Mouse (Mus musculus) forebrain, embryonic 13.5 days (tissue): ENCODE measurements around the gene Teddm2. TPM values are rescaled to one million over a fixed set of nuclear protein-coding genes. Genes with fewer than 3 reads are reported as not detected.
"Not testable (repeated sequence)": the region's sequence is repeated elsewhere in the genome, so short reads cannot be mapped to it uniquely, and the experiment has no call there.

Source experiments
- ATAC-seq: fragments of 200-750 bp; cut with Nextera tagmentation; 2 replicates; pipeline ENCODE4 v1.8.0; 2017
- H3K27ac ChIP-seq: fragments of 300-500 bp; sonication (generic); 2 replicates; pipeline ENCODE4 v1.5.1; 2015; ENCODE audit warnings: inconsistent platforms, mild to moderate bottlenecking, moderate library complexity
- H3K27me3 ChIP-seq: fragments of 300-500 bp; sonication (generic); 2 replicates; pipeline ENCODE4 v1.6.1; 2015; ENCODE audit warnings: mild to moderate bottlenecking, inconsistent platforms
- H3K36me3 ChIP-seq: fragments of 300-500 bp; sonication (generic); 2 replicates; pipeline ENCODE4 v1.6.1; 2015; ENCODE audit warnings: mild to moderate bottlenecking, inconsistent platforms; ENCODE audit not compliant: poor library complexity, severe bottlenecking
- H3K4me1 ChIP-seq: fragments of 300-500 bp; sonication (generic); 2 replicates; pipeline ENCODE4 v1.6.1; 2015; ENCODE audit warnings: inconsistent platforms
- H3K4me2 ChIP-seq: fragments of 300-500 bp; sonication (generic); 2 replicates; pipeline ENCODE4 v1.6.1; 2015; ENCODE audit warnings: inconsistent platforms, mild to moderate bottlenecking, moderate library complexity
- H3K4me3 ChIP-seq: fragments of 300-500 bp; sonication (generic); 2 replicates; pipeline ENCODE4 v1.5.1; 2015; ENCODE audit warnings: mild to moderate bottlenecking, inconsistent platforms
- H3K9ac ChIP-seq: fragments of 300-500 bp; sonication (generic); 2 replicates; pipeline ENCODE4 v1.6.1; 2015; ENCODE audit warnings: mild to moderate bottlenecking, inconsistent platforms
- H3K9me3 ChIP-seq: fragments of 300-500 bp; sonication (generic); replicated peaks from 2 replicates; pipeline ENCODE4 v1.6.1; 2016; ENCODE audit warnings: inconsistent platforms
- WGBS: fragments of 180-500 bp; shearing (Covaris S2); methylation state at CpG from one replicate; pipeline ENCODE4 v1.1.7; 2015; 5-methylcytosine and 5-hydroxymethylcytosine counted together
- polyA plus RNA-seq: library from polyadenylated mRNA; unstranded; fragments of >200 nt; fragmentation: Nextera tagmentation; extraction: Ambion mirVana; gene quantifications from 2 replicates; pipeline ENCODE4 v1.2.1, GENCODE M21; 2015

Gene Teddm2
- polyA plus RNA-seq, 1 experiment from 2014 or later = 1.0 TPM

DNA sequence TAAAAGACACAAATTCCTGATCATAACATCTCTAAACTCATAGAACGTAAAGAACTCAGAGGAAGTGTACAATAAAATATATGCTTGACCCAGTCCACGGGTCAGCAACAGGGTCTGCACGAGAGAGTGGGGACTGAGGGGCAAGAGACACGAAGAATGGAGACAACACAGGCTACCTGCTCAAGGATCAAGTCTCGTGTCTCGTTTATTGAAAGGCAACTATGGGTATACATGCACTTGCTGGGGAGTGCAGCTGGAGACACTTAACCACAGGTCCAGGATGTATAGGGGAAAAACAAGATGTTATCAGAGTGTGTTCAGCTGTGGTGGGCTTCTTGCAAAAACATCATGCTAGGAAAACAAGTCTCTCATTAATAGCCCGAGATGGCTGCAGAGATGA lies 47.3 kb downstream of the Teddm2 start:
- H3K4me1 ChIP-seq, H3K9me3 ChIP-seq, H3K4me3 ChIP-seq, H3K27ac ChIP-seq, ATAC-seq, H3K4me2 ChIP-seq, H3K9ac ChIP-seq, H3K36me3 ChIP-seq, H3K27me3 ChIP-seq: not testable (repeated sequence)
- 86% methylated on average over 7 of the region's 7 CpGs for WGBS

DNA sequence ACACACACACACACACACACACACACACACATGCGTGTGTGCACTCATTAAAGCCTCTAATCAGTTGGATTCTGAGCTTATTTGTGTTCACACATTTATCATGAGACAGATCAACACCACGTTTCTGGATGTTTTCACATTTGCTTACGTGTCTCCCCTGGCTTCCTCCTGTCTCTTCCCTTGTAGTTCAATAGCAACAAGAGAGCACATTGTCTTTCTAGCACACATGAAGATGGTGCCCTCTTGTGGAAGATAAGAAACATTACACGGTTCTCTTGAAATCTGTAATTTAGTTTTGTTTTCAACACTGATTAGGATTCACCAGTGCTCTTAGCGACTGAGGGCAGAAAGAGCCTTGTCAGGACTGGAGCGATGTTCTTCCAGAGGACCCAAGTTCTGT lies 53.2 kb downstream of the Teddm2 start:
- H3K36me3 ChIP-seq = no peaks in the 10 kb centered on the region
- H3K27me3 ChIP-seq = no peaks in the 10 kb centered on the region
- no peak overlapping the region for H3K4me2 ChIP-seq
- no peak overlapping the region for H3K4me3 ChIP-seq
- no peaks in the 10 kb centered on the region for H3K4me1 ChIP-seq
- WGBS = 31% methylated on average over 6 of the region's 6 CpGs
- no peak overlapping the region for H3K9ac ChIP-seq
- H3K27ac ChIP-seq = no peak overlapping the region
- ATAC-seq = peak; percentile 55; the same call in 1 of the 2 replicates
- no peaks in the 10 kb centered on the region for H3K9me3 ChIP-seq

DNA sequence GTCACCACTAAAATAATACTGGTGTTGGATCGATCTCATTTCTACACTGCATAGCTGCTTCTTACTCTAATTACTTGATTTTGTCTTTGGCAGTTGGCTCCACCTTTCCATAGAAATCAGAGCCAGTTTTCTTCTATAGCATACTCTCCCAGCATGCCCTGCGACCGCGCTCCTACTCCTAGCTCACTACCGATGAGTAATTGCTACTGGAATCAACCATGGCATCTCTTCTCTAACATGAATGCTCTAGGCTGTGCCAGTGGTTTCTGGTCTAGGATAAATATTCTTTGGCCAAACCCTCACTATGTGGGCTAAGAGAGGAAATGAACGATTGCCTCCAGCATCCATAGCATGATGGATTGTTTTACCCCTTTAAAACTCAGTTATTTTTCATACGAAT lies 53.6 kb downstream of the Teddm2 start:
- H3K27ac ChIP-seq = no peak overlapping the region
- H3K9ac ChIP-seq = no peak overlapping the region
- no peaks in the 10 kb centered on the region for H3K9me3 ChIP-seq
- H3K4me1 ChIP-seq = no peaks in the 10 kb centered on the region
- no peak overlapping the region for H3K4me2 ChIP-seq
- no peaks in the 10 kb centered on the region for H3K36me3 ChIP-seq
- no peaks in the 10 kb centered on the region for H3K27me3 ChIP-seq
- no peak overlapping the region for H3K4me3 ChIP-seq
- 93% methylated on average over 7 of the region's 7 CpGs for WGBS
- ATAC-seq = no peak

DNA sequence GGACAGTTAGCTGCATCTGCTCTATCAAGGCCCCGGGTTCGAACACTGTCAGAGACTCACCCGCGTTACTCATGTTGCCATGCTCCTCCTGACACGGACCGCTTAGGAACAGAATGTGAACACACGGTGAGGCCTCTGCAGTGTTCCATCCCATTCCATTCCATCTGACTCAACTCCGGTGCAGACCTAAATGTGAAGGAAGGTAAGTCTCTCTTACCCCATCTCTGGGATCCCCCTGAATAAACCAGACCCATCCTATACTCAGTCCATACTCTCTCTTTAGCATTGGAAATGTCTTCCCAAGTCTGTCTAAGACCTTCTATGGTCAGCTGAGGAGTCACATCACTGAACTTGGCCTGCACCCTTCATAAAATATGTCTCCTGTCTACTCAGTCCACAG lies 56.0 kb downstream of the Teddm2 start, which contains the start of gene Rgsl1:
TSS of gene Rgsl1 (minus strand) at position 101 of the 400 bp plus-strand sequence.
- Histone ChIP-seq H3K36me3 (no peaks in the 10 kb centered on the region), H3K27ac (no peak within 1 kb of the TSS), H3K9ac (no peak within 1 kb of the TSS), H3K9me3 (no peaks in the 10 kb centered on the region), H3K4me3 (no peak within 1 kb of the TSS), H3K4me1 (no peaks in the 10 kb centered on the region), H3K4me2 (no peak within 1 kb of the TSS), H3K27me3 (no peaks in the 10 kb centered on the region)
- no peak for ATAC-seq
- WGBS = 99% methylated on average over 8 of the region's 8 CpGs

DNA sequence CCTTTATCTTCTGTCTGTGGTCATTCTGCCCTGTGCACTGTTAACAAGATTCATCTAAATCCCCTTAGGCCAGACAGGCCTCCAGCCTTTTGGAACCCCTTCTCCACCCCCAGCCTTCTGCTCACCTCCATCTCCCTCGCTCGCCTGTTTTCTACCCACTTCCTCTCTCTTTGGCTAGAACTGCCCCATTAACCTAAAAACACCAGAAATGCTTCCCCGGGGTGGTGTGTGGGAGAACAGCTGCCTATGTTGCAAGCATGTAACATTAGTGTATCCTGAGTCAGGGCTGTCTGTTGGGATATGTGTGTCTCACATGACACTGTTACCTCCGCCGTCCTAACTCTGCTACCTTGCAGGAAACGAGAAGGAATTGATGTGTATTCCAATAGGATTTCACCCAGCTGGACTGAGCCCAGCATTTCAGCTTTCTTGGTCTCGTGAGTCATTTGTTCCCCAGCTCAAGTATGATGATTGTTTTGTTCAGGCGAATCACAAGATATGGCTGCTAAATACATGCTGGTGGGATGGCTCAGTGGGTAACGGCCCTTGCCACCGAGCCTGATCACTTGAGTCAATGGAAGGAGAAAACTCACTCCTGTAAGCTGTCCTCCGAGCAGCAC lies 57.8 kb downstream of the Teddm2 start:
- no peak overlapping the region for H3K4me3 ChIP-seq
- no peak overlapping the region for H3K9ac ChIP-seq
- H3K36me3 ChIP-seq = no peaks in the 10 kb centered on the region
- H3K27me3 ChIP-seq = no peaks in the 10 kb centered on the region
- 92% methylated on average over 11 of the region's 11 CpGs for WGBS
- no peaks in the 10 kb centered on the region for H3K4me1 ChIP-seq
- H3K4me2 ChIP-seq = no peak overlapping the region
- no peaks in the 10 kb centered on the region for H3K9me3 ChIP-seq
- no peak for ATAC-seq
- H3K27ac ChIP-seq = no peak overlapping the region

DNA sequence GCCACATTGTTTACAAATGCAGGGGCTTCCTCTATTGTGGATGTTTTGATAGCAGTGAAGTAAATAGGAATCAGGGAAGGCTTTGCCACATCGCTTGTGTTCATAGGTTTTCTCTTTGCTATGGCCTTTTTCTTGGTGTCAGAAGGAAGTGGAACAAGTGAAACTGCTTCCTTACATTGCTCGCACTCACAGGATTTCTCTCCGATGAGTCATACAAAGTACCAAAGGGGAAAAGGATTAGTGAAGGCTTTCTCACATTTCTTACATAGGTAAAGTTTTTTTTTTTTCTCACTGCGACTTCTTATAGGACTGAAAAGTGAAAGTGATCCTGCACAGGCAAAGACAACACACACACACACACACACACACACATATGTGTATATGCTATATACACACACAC lies 64.0 kb downstream of the Teddm2 start:
- Histone ChIP-seq H3K27ac (no peak overlapping the region), H3K36me3 (no peaks in the 10 kb centered on the region), H3K4me1 (no peaks in the 10 kb centered on the region), H3K4me3 (no peak overlapping the region), H3K9ac (no peak overlapping the region), H3K27me3 (no peaks in the 10 kb centered on the region), H3K9me3 (no peaks in the 10 kb centered on the region), H3K4me2 (no peak overlapping the region)
- 93% methylated on average over 4 of the region's 4 CpGs for WGBS
- ATAC-seq = no peak

DNA sequence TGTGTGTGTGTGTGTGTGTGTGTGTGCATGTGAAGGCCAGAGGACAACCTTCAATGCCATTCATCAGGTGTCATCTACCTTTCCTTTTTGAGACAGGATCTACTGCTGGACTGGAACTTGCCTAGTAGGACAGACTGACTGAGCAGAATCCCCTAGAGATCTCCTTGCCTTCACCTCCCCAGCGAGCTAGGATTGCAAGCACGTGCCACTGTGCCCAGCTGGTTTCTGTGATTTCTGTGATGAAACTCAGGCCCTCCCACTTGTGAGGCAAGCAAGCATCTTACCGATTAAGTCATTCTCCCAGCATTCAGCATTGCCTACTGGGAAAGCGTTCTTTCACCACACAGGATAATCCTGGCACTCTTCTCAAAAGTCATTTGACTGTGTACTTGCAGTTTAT lies 69.3 kb downstream of the Teddm2 start:
- H3K36me3 ChIP-seq = no peaks in the 10 kb centered on the region
- H3K4me3 ChIP-seq = no peak overlapping the region
- no peaks in the 10 kb centered on the region for H3K4me1 ChIP-seq
- no peak overlapping the region for H3K9ac ChIP-seq
- H3K9me3 ChIP-seq = no peaks in the 10 kb centered on the region
- no peak for ATAC-seq
- WGBS = 83% methylated on average over 4 of the region's 4 CpGs
- H3K27ac ChIP-seq = no peak overlapping the region
- H3K4me2 ChIP-seq = no peak overlapping the region
- no peaks in the 10 kb centered on the region for H3K27me3 ChIP-seq

DNA sequence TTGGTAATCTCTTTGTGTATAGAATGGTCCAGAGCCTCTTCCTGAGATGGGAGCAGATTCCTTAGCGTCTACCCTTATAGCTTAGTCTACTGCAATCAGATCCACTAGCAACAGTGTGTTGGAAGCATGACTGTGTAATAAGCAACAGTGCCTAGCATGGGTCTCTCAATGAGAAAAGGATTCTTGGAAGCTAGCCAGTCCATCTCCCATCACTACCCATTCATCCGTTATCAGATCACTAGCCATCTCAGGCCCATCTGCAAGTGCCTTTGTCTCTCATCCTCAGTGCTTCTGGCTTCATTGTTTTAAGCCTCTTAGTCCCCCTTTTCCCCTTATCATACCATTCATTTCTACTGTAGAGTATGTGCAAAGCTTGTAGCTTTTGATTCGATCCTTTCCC lies 79.8 kb downstream of the Teddm2 start:
- no peaks in the 10 kb centered on the region for H3K4me1 ChIP-seq
- H3K4me2 ChIP-seq = no peak overlapping the region
- WGBS = 72% methylated on average over 3 of the region's 3 CpGs
- H3K9me3 ChIP-seq = 0 out of 2 replicates have a peak, but pooled peaks cover 5% of the 10 kb centered on the region
- no peak overlapping the region for H3K4me3 ChIP-seq
- H3K36me3 ChIP-seq = no peaks in the 10 kb centered on the region
- no peak overlapping the region for H3K27ac ChIP-seq
- no peaks in the 10 kb centered on the region for H3K27me3 ChIP-seq
- ATAC-seq = no peak
- no peak overlapping the region for H3K9ac ChIP-seq

DNA sequence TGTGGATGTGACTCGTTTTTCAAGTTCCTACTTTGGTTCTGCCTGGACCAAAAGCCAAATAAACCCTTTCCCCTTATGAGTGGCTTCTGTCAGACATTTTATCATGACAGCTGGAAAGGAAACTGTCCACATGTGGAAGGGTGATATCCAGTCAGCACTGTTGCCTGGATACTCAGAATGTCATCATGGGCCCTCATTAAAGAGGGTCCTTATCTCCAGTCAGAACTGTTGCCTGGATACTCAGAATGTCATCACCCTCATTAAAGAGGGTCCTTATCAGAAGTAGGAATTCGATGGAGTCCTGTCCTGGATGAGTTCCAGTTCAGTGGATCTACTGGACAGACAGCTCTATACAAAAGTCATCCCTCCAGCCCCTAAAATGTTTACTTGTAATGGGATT lies 85.8 kb downstream of the Teddm2 start:
- 59% methylated on average over 2 of the region's 2 CpGs for WGBS
- ATAC-seq = no peak
- Histone ChIP-seq H3K4me1 (no peaks in the 10 kb centered on the region), H3K27ac (no peak overlapping the region), H3K4me2 (no peak overlapping the region), H3K4me3 (no peak overlapping the region), H3K9me3 (0 out of 2 replicates have a peak, but pooled peaks cover 7% of the 10 kb centered on the region), H3K9ac (no peak overlapping the region), H3K27me3 (no peaks in the 10 kb centered on the region), H3K36me3 (no peaks in the 10 kb centered on the region)

DNA sequence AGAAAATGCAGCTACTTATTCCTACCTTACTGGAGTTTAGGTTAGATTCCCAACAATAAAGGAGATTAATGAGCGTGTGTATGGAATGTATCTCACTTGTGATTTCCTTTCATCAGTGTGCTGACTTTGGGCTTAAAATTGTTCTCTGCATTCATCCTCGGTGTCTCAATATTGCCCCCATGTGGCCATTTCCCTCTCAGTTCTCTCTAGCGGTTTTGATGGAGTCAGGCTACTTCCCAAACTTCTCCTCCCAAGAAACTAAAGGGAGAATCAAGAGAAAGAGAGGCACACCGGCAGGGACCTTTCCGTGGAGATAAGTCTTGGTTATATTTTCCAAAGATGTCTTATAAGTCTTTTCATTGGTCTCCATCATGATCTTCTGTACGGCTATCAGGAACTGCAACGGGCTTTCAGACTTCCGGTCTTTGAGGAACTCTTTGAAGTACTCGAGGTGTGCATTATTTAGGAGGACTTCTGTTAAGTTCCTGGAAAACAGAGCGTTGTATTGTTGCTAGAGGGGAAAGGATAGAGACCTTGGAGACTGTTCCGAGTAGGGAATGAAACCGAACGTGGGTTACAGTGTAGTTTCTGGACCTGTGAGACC lies 92.5 kb downstream of the Teddm2 start:
- no peak overlapping the region for H3K9ac ChIP-seq
- H3K27me3 ChIP-seq = no peaks in the 10 kb centered on the region
- no peak overlapping the region for H3K27ac ChIP-seq
- no peak overlapping the region for H3K4me3 ChIP-seq
- H3K4me2 ChIP-seq = no peak overlapping the region
- H3K9me3 ChIP-seq = no peaks in the 10 kb centered on the region
- H3K4me1 ChIP-seq = no peaks in the 10 kb centered on the region
- WGBS = 53% methylated on average over 13 of the region's 13 CpGs
- H3K36me3 ChIP-seq = no peaks in the 10 kb centered on the region
- ATAC-seq = no peak

DNA sequence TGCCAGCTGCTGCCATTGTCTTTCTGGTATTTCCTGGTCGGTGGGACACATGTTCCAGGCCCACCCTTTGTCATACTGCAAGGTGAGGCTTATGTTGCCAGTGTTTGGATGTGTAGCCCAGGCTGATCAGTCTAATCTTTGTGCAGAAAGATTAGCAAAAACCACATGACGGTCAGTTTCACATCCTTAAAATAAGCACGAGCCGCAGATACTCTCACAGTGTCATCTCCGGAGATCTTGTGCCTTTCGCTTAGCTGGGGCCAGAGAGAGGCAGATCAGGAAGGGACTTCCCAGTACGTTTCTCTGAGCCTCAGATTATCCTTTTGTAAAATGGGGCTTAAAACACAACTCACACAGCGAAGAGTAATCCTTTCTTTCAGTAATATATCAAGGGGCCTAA lies 96.5 kb downstream of the Teddm2 start:
- Histone ChIP-seq H3K4me2 (no peak overlapping the region), H3K4me1 (no peaks in the 10 kb centered on the region), H3K4me3 (no peak overlapping the region), H3K9me3 (no peaks in the 10 kb centered on the region), H3K36me3 (no peaks in the 10 kb centered on the region), H3K27ac (no peak overlapping the region), H3K27me3 (no peaks in the 10 kb centered on the region), H3K9ac (no peak overlapping the region)
- WGBS = 60% methylated on average over 8 of the region's 8 CpGs
- no peak for ATAC-seq

DNA sequence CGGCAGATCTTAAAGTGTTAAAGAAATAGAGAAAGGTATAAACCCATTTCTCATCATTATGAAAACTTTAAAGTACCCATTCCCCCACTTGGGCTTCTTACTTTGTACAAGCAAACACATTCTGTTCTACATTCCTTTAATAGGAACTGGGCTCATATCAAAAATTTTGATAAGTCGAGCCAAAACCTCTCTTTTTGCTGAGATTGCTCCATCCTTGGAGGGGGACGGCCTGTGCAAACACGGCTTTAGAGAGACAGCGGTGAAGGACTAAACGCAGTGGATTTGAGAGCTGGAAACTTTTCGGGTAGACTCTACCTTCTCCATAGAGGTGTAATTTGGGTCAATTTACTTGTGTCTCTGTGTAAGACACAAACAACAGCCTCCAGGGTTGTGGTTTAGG lies 97.3 kb downstream of the Teddm2 start:
- WGBS = 75% methylated on average over 7 of the region's 7 CpGs
- Histone ChIP-seq H3K4me3 (no peak overlapping the region), H3K9ac (no peak overlapping the region), H3K4me2 (no peak overlapping the region), H3K4me1 (no peaks in the 10 kb centered on the region), H3K27me3 (no peaks in the 10 kb centered on the region), H3K27ac (no peak overlapping the region), H3K36me3 (no peaks in the 10 kb centered on the region), H3K9me3 (no peaks in the 10 kb centered on the region)
- ATAC-seq = no peak
